Mouse (Mus musculus): ENCODE measurements at regions not wholly inside any gene's neighbourhood (a gene's known extent, or its start where the extent isn't known, plus 50 kb on each side); places are given as distances from the start of the nearest gene placed in this dataset.

DNA sequence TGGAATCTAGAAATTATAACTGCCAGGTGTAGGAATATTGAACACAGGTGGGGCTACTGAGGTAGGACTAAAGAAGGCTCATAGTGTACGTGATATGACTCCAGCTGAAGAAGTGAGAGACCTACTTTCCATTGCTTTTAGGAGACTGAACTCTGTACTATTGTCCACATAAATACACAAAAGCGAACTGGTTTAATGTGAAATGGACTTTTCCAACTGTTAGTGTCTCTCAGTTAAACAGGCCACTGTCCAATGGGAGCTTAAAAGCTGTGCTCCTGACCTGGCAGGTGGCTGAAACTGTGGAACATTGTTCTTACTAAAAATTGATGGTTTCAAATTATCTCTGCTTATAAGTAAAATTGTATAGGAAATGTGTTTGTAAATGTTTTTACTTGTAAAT lies 381.4 kb downstream of the 1700129C05Rik start:
- TF ChIP-seq CTCF (IDR thresholded peaks at IDR 0.05; ENCODE audit: low read depth) (no peak), EP300 (IDR thresholded peaks at IDR 0.05; ENCODE audit: low read depth) (no peak)

Data from heart, postnatal 0 days (tissue).